Mouse (Mus musculus): ENCODE measurements around the gene Eri3.

GRCm38 (mm10) chr4:117606831-117607610, 56.9 kb downstream of the Eri3 start:
- TF ChIP-seq CTCF (IDR thresholded peaks at IDR 0.05; ENCODE audit: low read depth): no peak
- TF ChIP-seq EP300 (optimal IDR thresholded peaks at IDR 0.05): no peak

All from stomach, postnatal 0 days (tissue).